Mouse (Mus musculus) left cerebral cortex, postnatal 4 days (tissue): ENCODE results near the gene Rasgrp2. TPM values are rescaled to one million over a fixed set of nuclear protein-coding genes. Genes with fewer than 3 reads are reported as not detected.

Experiments used
- DNase-seq: peaks from one replicate; pipeline ENCODE4 v3.0.0-alpha.2; 2022
- intact Hi-C: fragments of 180-260 bp; cut with DNase I; formaldehyde crosslinking; loops from one replicate; pipeline ENCODE4 v1.15.1; 2025
- total RNA-seq, 2 experiments: library from RNA; stranded (reverse); gene quantifications; 2 replicates each; pipeline ENCODE4 v1.2.3; 2021

Gene Rasgrp2
- total RNA-seq, 2 experiments from 2014 or later: 225 to 228 TPM

GRCm38 (mm10) chr19:6403869-6404268 is 4.7 kb downstream of the Rasgrp2 start:
- intact Hi-C loops: no loop called here
- DNase-seq: no peak

GRCm38 (mm10) chr19:6405433-6405832 is 6.3 kb downstream of the Rasgrp2 start:
- no peak for DNase-seq
- intact Hi-C loops: no loop called here

DNA sequence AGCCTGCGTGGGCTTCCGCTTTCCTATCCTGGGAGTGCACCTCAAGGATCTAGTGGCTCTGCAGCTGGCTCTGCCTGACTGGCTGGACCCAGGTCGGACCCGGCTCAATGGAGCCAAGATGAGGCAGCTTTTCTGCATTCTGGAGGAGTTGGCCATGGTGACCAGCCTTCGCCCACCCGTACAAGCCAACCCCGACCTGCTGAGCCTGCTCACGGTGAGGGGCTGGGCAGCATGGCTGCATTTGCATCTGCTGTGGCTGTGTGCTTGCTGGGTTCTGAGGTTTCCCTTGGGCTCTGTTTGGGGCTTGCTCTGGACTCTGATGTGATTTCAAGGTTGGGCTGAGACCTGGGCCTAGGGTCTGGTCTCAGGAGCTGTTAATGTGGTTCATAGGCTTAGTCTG is 8.0 kb downstream of the Rasgrp2 start:
- no peak for DNase-seq
- intact Hi-C loops: no loop called here

DNA sequence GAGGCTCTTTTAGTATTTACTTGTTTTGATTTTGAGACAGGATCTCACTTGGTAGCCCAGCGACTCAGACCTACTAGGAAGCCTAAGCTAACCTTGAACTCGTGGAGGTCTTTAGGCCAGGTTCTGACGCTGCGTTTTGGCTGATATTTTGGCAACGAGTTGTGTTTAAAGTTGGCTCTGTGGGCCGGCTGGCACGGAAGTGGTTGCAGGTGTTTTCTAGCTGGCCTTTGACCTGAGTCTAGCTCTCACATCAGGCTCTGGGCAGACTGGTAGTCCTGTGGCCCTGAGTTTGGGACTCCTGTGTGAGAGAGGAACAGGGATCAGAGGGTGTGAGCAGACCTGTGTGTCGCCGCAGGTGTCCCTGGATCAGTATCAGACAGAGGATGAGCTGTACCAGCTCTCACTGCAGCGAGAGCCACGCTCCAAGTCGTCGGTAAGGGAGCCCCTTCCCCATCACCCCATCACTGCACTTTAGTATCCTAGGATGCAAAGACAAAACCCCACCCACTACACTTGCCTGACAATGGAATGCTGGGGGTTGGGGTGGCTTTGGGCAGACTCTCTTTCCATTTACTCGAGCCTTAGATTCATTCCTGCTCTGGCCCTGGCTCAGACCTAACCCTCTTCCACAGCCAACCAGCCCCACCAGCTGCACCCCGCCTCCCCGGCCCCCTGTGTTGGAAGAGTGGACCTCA is 8.8 kb downstream of the Rasgrp2 start:
- intact Hi-C loops: no loop called here
- no peak for DNase-seq

- intact Hi-C loops: no loop called here
- DNase-seq: no peak
Measured at GRCm38 (mm10) chr19:6408749-6409148, 9.6 kb downstream of the Rasgrp2 start.

DNA sequence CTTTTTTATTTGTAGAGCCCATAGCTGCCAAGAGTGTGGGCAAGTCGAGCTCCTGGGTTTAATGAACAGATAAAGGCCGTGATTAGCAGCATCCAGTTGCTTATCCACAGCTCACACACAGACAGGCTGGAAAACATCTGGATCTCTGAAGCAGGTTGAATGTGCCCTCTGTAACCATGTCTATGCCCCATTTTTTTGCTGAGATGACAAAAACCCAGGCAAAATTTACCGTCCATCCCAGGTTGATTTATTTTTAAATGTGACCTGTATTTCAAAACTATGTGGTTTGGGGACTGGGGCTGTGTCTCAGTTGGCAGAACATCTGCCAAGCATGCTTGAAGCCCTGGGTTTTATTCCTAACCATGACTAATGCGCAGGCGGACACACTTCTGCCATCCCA is 10.0 kb downstream of the Rasgrp2 start:
- no peak for DNase-seq
- intact Hi-C loops: no loop called here

- DNase-seq: no peak
- intact Hi-C loops: no loop called here
Measured at GRCm38 (mm10) chr19:6409936-6410335, 10.8 kb downstream of the Rasgrp2 start.

DNA sequence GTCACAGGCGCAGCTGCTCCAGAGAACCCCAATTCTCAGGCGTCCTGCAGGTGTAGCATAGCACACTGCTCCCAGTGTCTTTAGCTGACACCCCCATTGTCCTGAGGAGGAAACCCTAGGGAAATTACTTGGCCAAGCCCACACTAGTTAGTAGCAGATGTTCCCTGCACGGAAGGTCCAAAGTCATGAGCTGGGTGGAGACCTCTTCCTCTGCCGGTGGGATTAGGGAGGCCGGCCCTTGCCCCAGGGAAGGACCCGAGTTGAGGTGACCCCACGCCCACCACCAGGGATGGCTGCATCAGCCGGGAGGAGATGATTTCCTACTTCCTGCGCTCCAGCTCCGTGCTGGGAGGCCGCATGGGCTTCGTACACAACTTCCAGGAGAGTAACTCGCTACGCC is 13.7 kb downstream of the Rasgrp2 start:
- intact Hi-C loops: no loop called here
- DNase-seq: no peak

GRCm38 (mm10) chr19:6415454-6415853 is 16.3 kb downstream of the Rasgrp2 start:
- intact Hi-C loops: no loop called here
- no peak for DNase-seq

- DNase-seq: peak; percentile 74
- intact Hi-C loops: no loop called here
Measured at GRCm38 (mm10) chr19:6416124-6416770, 17.1 kb downstream of the Rasgrp2 start.

GRCm38 (mm10) chr19:6416894-6417761 is 18.0 kb downstream of the Rasgrp2 start:
- intact Hi-C loops: no loop called here
- no peak for DNase-seq

GRCm38 (mm10) chr19:6418233-6418879 is 19.2 kb downstream of the Rasgrp2 start, which contains the start of gene Nrxn2:
Gene Nrxn2, plus strand, starts transcription at chr19:6418731.
- intact Hi-C loops: no loop called here

DNA sequence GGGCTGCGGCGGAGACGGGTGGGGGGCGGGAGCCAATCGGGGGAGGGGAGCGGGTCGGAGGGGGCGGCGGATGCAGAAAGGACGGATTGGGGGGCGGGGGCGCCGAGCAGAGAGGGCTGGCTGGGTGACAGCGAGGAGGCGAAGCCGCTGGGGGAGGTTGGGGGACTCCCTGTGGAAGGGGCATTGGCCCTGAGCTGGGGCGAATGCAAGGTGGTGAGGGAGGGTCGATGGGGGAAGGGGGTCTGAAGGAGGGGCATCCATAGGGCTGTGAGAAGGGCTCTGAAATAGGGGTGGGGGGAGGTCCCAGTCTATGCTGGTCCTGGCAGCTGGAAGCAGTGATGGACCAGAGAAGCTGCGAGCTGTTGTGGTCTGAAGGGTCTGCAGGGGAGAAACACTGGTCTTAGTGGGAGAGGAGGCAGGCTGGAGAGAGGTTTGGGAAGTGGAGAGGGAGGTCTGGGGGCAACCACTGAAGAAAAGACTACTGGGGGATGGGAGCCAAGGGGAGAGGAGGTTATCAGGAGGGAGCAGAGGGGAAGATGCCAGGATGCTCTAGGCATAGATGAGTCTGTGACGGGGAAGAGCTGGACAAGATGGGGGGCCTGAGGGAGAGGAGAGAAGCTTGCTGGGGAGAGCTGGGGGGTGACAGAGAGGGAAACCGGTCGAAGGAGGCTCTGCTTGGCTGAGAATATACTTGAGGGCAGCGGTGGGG is 20.0 kb downstream of the Rasgrp2 start:
- peak; percentile 66 for DNase-seq
- intact Hi-C loops: no loop called here

More at GRCm38 (mm10) chr19:6418233-6418879, 19.2 kb downstream of the Rasgrp2 start, which contains the start of gene Nrxn2:
- DNase-seq: peak; percentile 97

GRCm38 (mm10) chr19:6419805-6420310 is 20.7 kb downstream of the Rasgrp2 start:
- intact Hi-C loops: no loop called here
- no peak for DNase-seq

DNA sequence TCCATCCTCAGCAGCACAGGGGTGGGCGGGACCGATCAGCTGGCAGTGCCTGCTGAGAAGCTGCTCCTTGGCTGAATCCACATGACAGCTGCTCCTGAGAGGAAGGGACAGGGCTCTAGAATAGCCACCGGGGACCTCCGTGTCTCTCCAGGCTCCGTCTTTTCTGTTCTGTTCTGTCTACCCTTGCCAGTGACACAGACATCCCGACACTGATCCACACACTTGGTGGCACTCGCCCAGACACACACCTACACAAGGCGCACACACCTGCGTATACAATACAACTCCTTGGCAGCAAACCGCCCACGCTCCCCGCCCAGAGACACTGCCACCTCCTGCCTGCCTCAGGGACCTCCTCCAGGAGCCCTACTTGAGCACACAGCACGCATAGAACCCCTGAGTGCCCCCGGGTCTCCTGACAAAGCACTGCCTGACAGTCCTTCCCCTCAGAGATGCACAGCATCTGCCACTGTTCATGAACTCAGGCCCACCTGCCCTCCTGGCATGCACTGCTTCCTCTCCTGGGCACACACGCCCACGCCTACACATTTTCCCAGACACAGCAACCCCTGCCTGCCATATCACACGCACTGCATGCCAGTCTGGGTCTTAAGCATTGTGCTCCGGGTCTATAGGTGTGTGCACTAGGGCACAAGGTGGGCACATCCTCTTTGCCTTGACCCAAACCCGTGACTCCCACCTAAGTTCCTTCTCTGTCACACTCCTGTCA is 21.5 kb downstream of the Rasgrp2 start:
- intact Hi-C loops: no loop called here
- DNase-seq: no peak

GRCm38 (mm10) chr19:6421211-6421590 is 22.1 kb downstream of the Rasgrp2 start:
- no peak for DNase-seq
- intact Hi-C loops: no loop called here

- intact Hi-C loops: no loop called here
- no peak for DNase-seq
Measured at GRCm38 (mm10) chr19:6422014-6422413, 22.9 kb downstream of the Rasgrp2 start.

DNA sequence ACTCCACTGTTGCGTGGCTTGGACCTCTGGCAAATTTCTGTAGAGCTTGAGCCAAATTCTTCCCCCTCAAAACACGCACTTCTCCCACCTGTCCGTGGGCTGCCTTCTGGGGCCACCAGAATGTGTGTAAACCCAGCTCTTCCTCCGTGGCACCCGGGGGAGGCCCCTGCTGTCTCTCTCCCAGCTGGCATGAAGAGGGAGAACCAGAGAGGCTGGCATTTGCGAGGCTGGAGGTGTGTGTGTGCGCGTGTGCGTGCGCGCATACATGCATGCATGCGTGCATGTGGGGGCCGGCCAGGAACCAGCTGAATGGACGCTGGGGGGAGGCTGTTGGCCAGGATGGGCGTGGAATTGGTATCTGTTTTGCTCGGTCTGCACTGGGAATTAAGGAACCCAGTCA is 24.1 kb downstream of the Rasgrp2 start:
- no peak for DNase-seq
- intact Hi-C loops: no loop called here

DNA sequence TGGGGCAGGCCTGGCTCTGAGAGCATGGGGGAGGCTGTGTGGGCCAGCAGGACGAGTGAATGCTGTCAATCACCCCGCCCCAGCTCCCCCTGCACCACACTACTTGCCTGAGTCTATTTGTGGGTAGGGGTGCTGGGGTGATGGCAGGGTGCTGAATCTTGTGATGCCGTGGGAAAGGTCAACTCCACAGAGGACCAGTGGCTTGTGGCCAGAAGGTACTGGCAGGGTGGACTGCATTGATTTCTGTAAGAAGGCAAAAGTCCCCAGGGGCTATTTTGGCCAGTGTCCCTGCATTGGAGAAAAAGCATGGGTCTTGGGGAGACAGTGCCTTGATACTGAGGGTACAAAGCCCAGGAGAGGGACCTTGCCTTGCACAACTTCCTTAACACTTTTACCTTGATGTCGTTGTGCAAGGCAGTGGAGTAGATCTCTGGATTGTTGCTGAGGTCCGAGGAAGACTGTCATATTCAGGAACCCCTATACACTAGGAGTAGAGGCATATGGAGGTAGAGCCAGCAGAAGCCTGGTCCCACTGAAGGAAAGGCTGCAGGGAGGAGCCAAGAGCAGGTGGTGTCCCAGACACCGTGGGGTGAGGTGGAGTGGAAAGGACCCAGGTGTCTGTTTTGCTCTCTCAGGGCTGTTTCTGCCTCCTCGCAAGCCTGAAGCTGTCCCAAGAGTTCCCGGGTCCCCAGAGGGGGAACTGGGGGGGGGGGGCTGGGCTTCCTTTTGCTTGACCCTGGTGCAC is 25.2 kb downstream of the Rasgrp2 start:
- intact Hi-C loops: no loop called here
- DNase-seq: no peak
